Mouse (Mus musculus) left cerebral cortex, adult 2 months (tissue): ENCODE results near the gene Ntn5. TPM values are rescaled to one million over a fixed set of nuclear protein-coding genes. Genes with fewer than 3 reads are reported as not detected.

ENCODE experiments used
- DNase-seq, 2 experiments: peaks; one replicate each; pipeline ENCODE4 v3.0.0; 2021 to 2022; ENCODE audit warnings: low spot score in 2 of 2, mixed read lengths in 1 of 2; ENCODE audit errors: extremely low spot score in 1 of 2
- H3K27ac ChIP-seq: fragments of 200-600 bp; 2 replicates; pipeline ENCODE4 v1.8.1; 2022
- H3K4me3 ChIP-seq: fragments of 200-600 bp; 2 replicates; pipeline ENCODE4 v1.8.1; 2022
- CTCF ChIP-seq: fragments of 200-600 bp; IDR thresholded peaks from 2 replicates; pipeline ENCODE4 v1.8.1; 2022; ENCODE audit warnings: antibody characterized with exemption, mild to moderate bottlenecking, moderate library complexity
- intact Hi-C: fragments of 180-260 bp; cut with DNase I; formaldehyde crosslinking; loops from one replicate; pipeline ENCODE4 v1.15.1; 2025
- long read RNA-seq, 2 experiments: library from polyadenylated mRNA; stranded (forward); transcript quantifications; one replicate each; pipeline ENCODE4 v2.0.0; 2021; ENCODE audit warnings: borderline mapping rate in 2 of 2
- total RNA-seq, 2 experiments: library from RNA; stranded (reverse); gene quantifications; 2 replicates each; pipeline ENCODE4 v1.2.3; 2021

Gene Ntn5
- total RNA-seq, result 1 to 10 TPM; 6.4 to 6.9 TPM
- long read RNA-seq, experiment 1, result 0 reads
- long read RNA-seq, experiment 2, transcript Ntn5-201 (6 exons, 1,574 nt), result major isoform, 5 of 5 reads
- long read RNA-seq, experiment 2, partial matches to known transcripts, result 0 of 5 reads
- long read RNA-seq, experiment 2, other reads (novel, unspliced or antisense), result 0 of 5 reads

DNA sequence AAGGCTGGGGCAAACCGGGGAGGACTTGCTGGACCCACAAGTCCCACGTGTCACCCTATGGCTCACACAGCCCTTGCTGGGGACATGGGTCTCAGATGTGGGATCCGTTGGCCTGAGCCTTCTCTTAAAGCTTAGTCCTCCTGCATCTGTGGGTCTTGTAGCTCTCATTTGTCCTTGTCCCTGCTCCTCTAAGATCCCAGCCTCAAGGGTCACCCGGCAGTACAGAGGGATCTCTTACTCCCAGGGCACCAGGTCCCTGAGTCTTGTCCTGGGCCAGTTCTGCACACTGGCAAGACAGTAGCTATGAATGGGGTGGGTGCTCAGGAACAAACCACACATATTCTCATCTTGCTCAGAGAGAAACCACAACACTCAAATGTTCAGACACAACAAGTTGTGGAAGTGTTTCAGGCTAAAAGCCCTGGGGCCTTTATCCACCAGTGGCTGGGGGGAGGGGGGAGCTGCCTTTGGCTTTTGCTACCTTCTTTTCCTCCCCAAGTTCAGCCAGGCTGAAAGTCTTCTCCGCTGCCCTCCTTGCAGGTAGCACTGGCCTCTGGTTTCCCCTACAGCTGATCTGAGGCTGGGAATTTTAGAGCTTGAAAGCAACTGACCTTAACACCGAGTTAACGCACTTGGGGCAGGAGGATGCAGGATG lies at the start of gene Ntn5:
Gene Ntn5 (plus strand): TSS at position 627 of the 655 bp plus-strand sequence.
- no peak for DNase-seq
- intact Hi-C loops, result loop anchor here (2.0 to 5.0 kb wide), 2 partner anchors 91 to 216 kb away; partner anchors contain the start of gene Bax
- H3K27ac ChIP-seq, result peak within 1 kb of the TSS; percentile 28; the same call in 1 of the 2 replicates
- peak within 1 kb of the TSS; percentile 11 for H3K4me3 ChIP-seq
- TF ChIP-seq CTCF, result no peak

DNA sequence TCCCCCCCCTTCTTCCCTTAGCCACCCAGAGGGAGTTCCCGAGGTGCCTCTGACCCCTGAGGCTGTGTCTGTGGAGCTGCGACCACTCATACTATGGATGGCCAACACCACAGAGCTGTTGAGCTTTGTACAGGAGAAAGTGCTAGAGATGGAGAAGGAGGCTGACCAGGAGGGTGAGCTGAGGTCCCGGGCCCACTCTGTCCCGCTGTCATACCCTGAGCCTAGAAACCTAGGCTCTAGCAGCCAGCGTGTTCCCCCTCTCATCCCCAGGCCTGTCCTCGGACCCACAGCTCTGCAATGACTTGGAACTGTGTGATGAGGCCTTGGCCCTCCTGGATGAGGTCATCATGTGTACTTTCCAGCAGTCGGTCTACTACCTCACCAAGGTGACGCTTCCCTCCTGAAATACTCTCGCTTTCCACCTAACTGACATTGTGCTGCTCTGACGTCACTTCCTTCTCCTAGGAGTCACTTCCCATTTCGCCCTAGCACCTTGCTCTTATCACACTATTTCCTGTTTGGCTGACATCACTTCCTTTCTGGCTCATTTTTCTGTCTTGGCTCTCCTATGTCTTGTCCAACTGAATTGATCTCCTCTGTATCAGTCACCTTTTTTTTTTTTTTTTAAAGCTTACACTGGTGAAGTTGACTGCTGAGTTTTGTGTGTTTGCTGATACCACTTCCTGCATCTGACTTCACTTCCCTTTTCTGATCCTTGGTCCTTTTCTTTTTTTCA lies 48.7 kb upstream of the Ntn5 start:
- no peak for DNase-seq
- Histone ChIP-seq H3K4me3 (no peak overlapping the region), H3K27ac (no peak overlapping the region)
- TF ChIP-seq CTCF, result no peak
- intact Hi-C loops, result no loop called here

DNA sequence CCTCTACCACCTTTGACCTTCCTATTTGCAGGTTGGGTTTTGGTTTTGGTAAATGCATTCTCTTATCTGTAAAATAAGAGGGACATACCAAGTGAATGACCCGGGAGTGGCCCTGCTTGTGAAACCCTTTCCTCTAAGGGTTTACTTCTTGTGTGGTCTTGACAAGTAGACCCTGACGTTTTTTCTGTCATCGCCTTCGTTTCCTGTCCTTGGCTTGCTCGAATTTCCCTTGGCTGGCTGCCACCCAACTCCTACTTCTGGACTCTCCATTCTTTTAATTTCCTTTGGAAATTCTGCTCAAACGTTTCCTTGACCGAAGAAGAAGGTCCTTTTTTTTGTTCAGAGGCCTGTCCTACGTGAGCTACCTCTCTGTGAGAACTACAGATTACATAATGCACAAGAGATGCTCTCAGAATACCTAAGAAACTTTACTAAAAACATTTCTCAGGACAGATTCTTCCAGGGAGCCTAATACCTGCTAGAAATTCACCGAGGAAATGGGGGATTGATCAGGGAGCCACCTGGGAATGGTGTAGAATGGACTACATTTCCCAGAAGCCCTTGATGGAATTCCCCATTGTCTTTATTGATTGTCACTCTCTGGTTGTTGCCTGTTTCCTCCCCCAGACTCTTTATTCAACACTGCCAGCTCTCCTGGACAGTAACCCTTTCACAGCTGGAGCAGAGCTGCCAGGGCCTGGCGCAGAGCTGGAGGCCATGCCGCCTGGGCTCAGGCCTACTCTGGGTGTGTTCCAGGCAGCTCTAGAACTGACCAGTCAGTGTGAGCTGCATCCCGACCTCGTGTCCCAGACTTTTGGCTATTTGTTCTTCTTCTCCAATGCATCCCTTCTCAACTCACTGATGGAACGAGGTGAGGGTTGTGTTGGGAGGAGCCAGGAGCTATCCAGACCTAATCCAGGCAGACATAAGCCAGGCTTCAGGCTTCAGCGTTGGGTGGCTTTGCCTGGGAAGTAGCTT lies 47.8 kb upstream of the Ntn5 start:
- Histone ChIP-seq H3K4me3 (no peak overlapping the region), H3K27ac (no peak overlapping the region)
- TF ChIP-seq CTCF, result no peak
- no peak for DNase-seq
- intact Hi-C loops, result no loop called here

DNA sequence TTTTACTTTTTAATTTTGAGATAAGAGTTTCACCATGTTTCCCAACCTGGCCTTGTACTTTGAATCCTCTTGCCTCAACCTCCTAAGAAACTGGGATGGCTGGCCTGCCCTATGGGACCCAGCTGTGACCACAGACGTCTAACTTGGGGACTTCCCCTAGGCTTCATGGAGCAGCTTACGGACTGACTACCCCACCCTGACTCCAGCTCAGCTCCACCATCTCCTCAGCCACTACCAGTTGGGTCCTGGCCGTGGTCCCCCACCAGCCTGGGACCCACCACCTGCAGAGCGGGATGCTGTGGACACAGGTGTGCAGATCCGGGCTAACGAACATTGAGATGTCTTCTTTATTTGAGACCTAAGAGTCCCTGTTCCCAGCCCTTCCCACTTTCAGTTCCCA lies 46.1 kb upstream of the Ntn5 start:
- no peak for TF ChIP-seq CTCF
- Histone ChIP-seq H3K4me3 (peak overlapping the region; percentile 43), H3K27ac (no peak overlapping the region; the same call in 1 of the 2 replicates)
- intact Hi-C loops, result no loop called here
- DNase-seq, result no peak

DNA sequence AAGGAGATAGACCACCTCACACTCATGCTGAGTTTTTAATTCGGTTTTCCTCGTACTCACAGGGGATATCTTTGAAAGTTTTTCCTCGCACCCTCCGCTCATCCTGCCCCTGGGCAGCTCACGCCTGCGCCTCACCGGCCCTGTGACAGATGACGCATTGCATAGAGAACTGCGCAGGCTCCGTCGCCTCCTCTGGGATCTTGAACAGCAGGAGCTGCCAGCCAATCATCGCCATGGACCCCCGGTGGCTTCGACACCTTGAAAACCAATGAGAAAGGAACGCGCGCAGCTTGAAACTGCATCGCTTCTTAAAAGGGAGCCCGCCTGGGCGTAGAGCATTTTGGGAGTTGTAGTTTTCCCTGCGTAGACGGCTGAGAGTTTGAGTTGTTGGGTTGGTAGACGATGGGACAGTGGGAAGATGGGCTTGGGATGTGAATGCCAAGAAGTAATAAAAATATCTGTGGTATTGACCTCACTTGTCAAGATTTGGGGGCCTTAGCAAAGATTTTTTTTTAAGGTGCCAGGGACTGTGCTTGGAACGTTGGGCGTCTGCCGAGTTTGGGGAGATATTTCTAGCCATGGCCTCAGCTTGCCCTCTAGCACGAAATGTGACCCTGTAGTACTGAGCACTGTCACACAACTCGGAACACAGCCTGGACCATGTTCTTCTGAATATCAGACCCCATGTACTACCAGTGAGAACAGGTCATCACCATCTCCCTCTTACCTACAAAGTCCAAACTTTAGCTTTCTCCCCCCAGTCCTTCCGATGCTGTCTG lies 45.0 kb upstream of the Ntn5 start:
- intact Hi-C loops, result no loop called here
- TF ChIP-seq CTCF, result no peak
- H3K27ac ChIP-seq, result peak overlapping the region; percentile 67
- peak; percentile 93 to 94 for DNase-seq
- H3K4me3 ChIP-seq, result peak overlapping the region; percentile 43

DNA sequence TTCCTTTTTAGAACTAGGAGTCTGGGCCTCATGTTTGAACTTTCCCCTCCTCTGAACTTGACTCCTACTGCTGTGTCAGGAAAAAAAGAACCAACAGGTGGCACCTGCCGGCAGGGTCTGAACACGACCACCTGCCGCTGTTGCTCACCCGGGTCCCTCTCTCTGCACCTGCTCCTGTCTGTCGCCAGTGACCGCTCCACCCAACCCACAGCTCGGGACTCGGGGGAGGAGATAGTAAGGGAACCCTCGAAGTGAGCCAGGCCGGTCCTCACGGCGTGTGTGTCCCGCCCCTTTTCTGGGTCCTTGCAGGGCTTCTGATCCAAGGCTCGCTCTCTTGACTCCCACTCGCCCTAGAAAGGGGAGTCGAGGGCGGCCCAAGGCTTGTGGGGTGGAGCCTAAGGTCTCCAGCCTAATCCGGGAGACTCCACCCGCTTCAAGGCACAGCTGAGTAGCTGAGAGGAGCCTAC lies 44.2 kb upstream of the Ntn5 start, which contains the start of gene Mamstr:
Gene Mamstr (plus strand): TSS at position 417 of the 467 bp plus-strand sequence.
- TF ChIP-seq CTCF, result no peak
- H3K27ac ChIP-seq, result peak within 1 kb of the TSS; percentile 44; the same call in 1 of the 2 replicates
- intact Hi-C loops, result no loop called here
- H3K4me3 ChIP-seq, result no peak within 1 kb of the TSS
- no peak for DNase-seq

DNA sequence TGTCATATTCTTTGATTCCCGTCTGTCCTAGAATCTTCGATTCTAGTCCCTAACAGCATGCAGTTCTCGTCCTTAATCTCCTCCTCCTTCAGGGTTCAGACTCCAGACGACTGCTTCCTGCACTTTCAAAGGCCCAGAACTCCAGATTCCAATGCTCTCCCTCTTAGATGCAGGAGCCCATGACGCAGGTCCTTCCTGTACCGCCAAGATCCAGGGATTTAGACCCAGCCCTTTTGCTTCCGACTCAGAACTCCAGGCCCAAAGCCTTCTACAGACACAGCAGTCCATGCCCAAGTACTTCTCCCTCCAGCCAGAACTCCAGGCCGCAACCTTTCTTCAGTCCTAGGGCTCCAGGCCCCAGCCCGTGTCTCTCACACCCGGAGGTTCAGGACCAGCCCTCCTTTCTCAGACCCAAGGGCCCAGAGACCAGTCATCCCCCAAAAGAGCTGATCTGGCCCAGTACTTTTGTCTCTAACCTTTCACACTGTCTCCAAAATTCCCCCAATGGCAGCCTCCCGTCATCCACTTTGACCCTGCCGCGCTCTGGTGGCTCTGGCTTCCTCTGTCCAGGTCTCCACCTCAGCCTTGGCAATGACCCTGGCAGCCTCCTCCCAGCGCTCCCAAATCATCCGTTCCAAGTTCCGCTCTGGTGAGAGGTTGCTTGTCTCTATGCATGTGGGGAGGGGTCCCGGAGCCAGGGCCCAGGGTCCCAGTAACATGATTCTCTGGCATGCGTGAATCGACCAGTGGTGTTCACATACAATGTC lies 43.4 kb upstream of the Ntn5 start:
- Histone ChIP-seq H3K27ac (peak overlapping the region; percentile 44; the same call in 1 of the 2 replicates), H3K4me3 (no peak overlapping the region)
- intact Hi-C loops, result no loop called here
- no peak for TF ChIP-seq CTCF
- no peak for DNase-seq

DNA sequence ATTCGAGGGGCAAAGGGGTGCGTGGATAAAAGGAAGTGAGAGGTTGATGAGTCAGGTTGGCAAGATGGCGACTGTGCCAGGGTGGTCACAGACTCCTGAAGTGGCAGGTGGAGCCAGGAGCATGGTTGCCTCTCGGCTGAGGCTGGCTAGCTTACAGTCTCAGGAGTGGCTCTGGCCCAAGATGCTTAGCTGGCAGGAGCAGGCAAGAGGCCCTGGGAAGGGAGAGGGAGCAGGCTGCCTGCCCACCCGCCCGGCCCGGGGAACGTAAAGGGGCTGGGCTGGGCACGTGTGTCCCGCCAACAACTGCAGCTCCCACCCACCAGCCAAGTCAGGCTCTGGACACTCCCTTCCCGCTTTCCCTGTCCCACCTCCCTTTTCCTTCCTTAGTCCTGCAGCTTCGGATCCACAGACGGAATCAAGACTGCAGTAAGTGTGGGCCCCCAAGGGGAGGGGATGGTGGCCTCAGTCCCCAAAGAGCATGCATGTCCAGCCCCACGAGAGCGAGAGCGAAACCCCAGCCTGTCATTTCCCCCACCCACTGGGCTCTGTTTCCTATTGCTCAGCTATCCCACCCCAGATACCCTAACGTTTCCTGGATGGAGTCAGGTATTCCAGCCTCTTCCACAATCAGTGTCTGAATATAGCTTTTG lies 42.3 kb upstream of the Ntn5 start:
- TF ChIP-seq CTCF, result no peak
- DNase-seq, result no peak
- no peak overlapping the region for H3K4me3 ChIP-seq
- intact Hi-C loops, result no loop called here
- no peak overlapping the region for H3K27ac ChIP-seq

DNA sequence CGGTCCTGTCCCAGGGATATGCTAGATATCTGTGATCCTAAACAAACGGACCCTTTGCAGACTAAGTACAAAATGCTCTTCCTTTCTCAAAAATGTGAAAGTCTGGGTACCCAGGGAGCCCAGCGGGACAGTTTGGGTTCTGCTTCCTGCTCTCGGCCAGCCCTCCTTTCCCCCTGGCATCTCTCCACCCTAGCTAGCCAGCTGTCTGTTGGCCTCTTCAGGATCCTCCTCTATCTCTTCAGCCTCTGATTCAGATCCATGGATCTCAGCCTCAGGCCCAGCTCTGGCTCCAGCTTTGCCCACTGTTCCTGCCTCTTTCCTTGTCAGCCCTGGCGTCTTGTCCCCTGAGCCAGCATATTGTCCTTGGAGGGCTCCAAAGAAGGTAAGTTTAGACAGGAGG lies 41.7 kb upstream of the Ntn5 start:
- H3K4me3 ChIP-seq, result no peak overlapping the region
- no peak for TF ChIP-seq CTCF
- H3K27ac ChIP-seq, result no peak overlapping the region
- intact Hi-C loops, result no loop called here
- DNase-seq, result no peak
